Mouse (Mus musculus) naive thymus-derived CD4-positive, alpha-beta T cell, adult 2 months (primary cell): ENCODE results near the gene Fcgr3.
"Not testable (repeated sequence)": the region's sequence is repeated elsewhere in the genome, so short reads cannot be mapped to it uniquely, and the experiment has no call there.

ENCODE experiments used
- DNase-seq: peaks from one replicate; pipeline ENCODE4 v3.0.0-alpha.2; 2011; ENCODE audit warnings: low read depth

Gene Fcgr3

GRCm38 (mm10) chr1:171085718-171086117 lies 21.0 kb upstream of the Fcgr3 start:
- no peak for DNase-seq

GRCm38 (mm10) chr1:171081512-171082231 lies 16.9 kb upstream of the Fcgr3 start:
- not testable (repeated sequence) for DNase-seq

- not testable (repeated sequence) for DNase-seq
Measured at GRCm38 (mm10) chr1:171079825-171080224, 15.1 kb upstream of the Fcgr3 start.

- not testable (repeated sequence) for DNase-seq
Measured at GRCm38 (mm10) chr1:171079345-171079744, 14.6 kb upstream of the Fcgr3 start.

GRCm38 (mm10) chr1:171078419-171078818 lies 13.7 kb upstream of the Fcgr3 start:
- not testable (repeated sequence) for DNase-seq

- DNase-seq, result not testable (repeated sequence)
Measured at GRCm38 (mm10) chr1:171077955-171078354, 13.2 kb upstream of the Fcgr3 start.

- not testable (repeated sequence) for DNase-seq
Measured at GRCm38 (mm10) chr1:171077192-171077591, 12.5 kb upstream of the Fcgr3 start.

GRCm38 (mm10) chr1:171076176-171076575 lies 11.4 kb upstream of the Fcgr3 start:
- not testable (repeated sequence) for DNase-seq

GRCm38 (mm10) chr1:171074283-171074682 lies 9.5 kb upstream of the Fcgr3 start:
- not testable (repeated sequence) for DNase-seq

GRCm38 (mm10) chr1:171072217-171072616 lies 7.5 kb upstream of the Fcgr3 start:
- not testable (repeated sequence) for DNase-seq

- DNase-seq, result not testable (repeated sequence)
Measured at GRCm38 (mm10) chr1:171071726-171072125, 7.0 kb upstream of the Fcgr3 start.

- not testable (repeated sequence) for DNase-seq
Measured at GRCm38 (mm10) chr1:171070879-171071278, 6.1 kb upstream of the Fcgr3 start.

GRCm38 (mm10) chr1:171069508-171069907 lies 4.8 kb upstream of the Fcgr3 start:
- DNase-seq, result peak; percentile 38

- DNase-seq, result peak; percentile 21
Measured at GRCm38 (mm10) chr1:171067928-171068327, 3.2 kb upstream of the Fcgr3 start.

- DNase-seq, result not testable (repeated sequence)
Measured at GRCm38 (mm10) chr1:171066583-171066982, 1.8 kb upstream of the Fcgr3 start.

GRCm38 (mm10) chr1:171065768-171066167 lies 1.0 kb upstream of the Fcgr3 start:
- not testable (repeated sequence) for DNase-seq

GRCm38 (mm10) chr1:171065243-171065587 lies 480 bp upstream of the Fcgr3 start:
- not testable (repeated sequence) for DNase-seq

GRCm38 (mm10) chr1:171063569-171064490 lies 905 bp downstream of the Fcgr3 start:
- peak; percentile 27 for DNase-seq

- DNase-seq, result no peak
Measured at GRCm38 (mm10) chr1:171061566-171061965, 3.2 kb downstream of the Fcgr3 start.

GRCm38 (mm10) chr1:171060392-171060791 lies 4.3 kb downstream of the Fcgr3 start:
- DNase-seq, result peak; percentile 75

GRCm38 (mm10) chr1:171059203-171059602 lies 5.5 kb downstream of the Fcgr3 start:
- no peak for DNase-seq

- DNase-seq, result no peak
Measured at GRCm38 (mm10) chr1:171057253-171057652, 7.5 kb downstream of the Fcgr3 start.

GRCm38 (mm10) chr1:171053305-171053704 lies 11.4 kb downstream of the Fcgr3 start:
- DNase-seq, result no peak
